Mouse (Mus musculus) testis, adult 2 months (tissue): ENCODE measurements at regions not wholly inside any gene's neighbourhood (a gene's known extent, or its start where the extent isn't known, plus 50 kb on each side); places are given as distances from the start of the nearest gene placed in this dataset.

Experiments
- H3K27ac ChIP-seq: fragments of 200-500 bp; 2 replicates; pipeline ENCODE4 v1.5.1; 2012; ENCODE audit warnings: low read depth, low read length; ENCODE audit not compliant: control insufficient read depth, insufficient read depth
- H3K27me3 ChIP-seq: fragments of 200-500 bp; 2 replicates; pipeline ENCODE4 v1.6.1; 2012; ENCODE audit warnings: mild to moderate bottlenecking, low read length, moderate library complexity; ENCODE audit not compliant: control insufficient read depth, insufficient read depth
- H3K36me3 ChIP-seq: fragments of 200-500 bp; 2 replicates; pipeline ENCODE4 v1.6.1; 2012; ENCODE audit warnings: mild to moderate bottlenecking, low read length; ENCODE audit not compliant: control insufficient read depth, insufficient read depth
- H3K4me1 ChIP-seq: fragments of 200-500 bp; 2 replicates; pipeline ENCODE4 v1.6.1; 2012; ENCODE audit warnings: low read length; ENCODE audit not compliant: control insufficient read depth, insufficient read depth
- H3K4me3 ChIP-seq: fragments of 200-500 bp; 2 replicates; pipeline ENCODE4 v1.5.1; 2012; ENCODE audit warnings: low read depth, mild to moderate bottlenecking, low read length, moderate library complexity, mixed read lengths; ENCODE audit not compliant: control insufficient read depth
- CTCF ChIP-seq: fragments of 200-500 bp; IDR thresholded peaks from 2 replicates; pipeline ENCODE4 v1.5.1; 2012; ENCODE audit warnings: low read depth, mild to moderate bottlenecking, inconsistent platforms, low read length, moderate library complexity; ENCODE audit not compliant: control insufficient read depth, insufficient read depth, insufficient replicate concordance
- POLR2A ChIP-seq: fragments of 200-500 bp; IDR thresholded peaks from 2 replicates; pipeline ENCODE4 v1.6.1; 2012; ENCODE audit warnings: low read depth, mild to moderate bottlenecking, inconsistent platforms, low read length, moderate library complexity; ENCODE audit not compliant: control insufficient read depth

- H3K27me3 ChIP-seq = no peaks in the 10 kb centered on the region
- H3K27ac ChIP-seq = no peak overlapping the region
- no peaks in the 10 kb centered on the region for H3K36me3 ChIP-seq
- H3K4me1 ChIP-seq = no peaks in the 10 kb centered on the region
- H3K4me3 ChIP-seq = no peak overlapping the region
- TF ChIP-seq POLR2A = no peak
- no peak for TF ChIP-seq CTCF
These were observed 412.0 kb upstream of the Pitx2 start for GRCm38 (mm10) chr3:128787686-128788085.

GRCm38 (mm10) chr3:128795931-128796330 lies 403.7 kb upstream of the Pitx2 start:
- Histone ChIP-seq H3K36me3 (no peaks in the 10 kb centered on the region), H3K4me1 (no peaks in the 10 kb centered on the region), H3K27me3 (no peaks in the 10 kb centered on the region), H3K4me3 (no peak overlapping the region), H3K27ac (no peak overlapping the region)
- TF ChIP-seq CTCF = no peak

GRCm38 (mm10) chr3:128797829-128798228 lies 401.8 kb upstream of the Pitx2 start:
- H3K4me1 ChIP-seq = no peaks in the 10 kb centered on the region
- H3K36me3 ChIP-seq = no peaks in the 10 kb centered on the region
- no peak overlapping the region for H3K27ac ChIP-seq
- no peak overlapping the region for H3K4me3 ChIP-seq
- TF ChIP-seq CTCF (no peak), POLR2A (no peak)
- no peaks in the 10 kb centered on the region for H3K27me3 ChIP-seq

- no peaks in the 10 kb centered on the region for H3K36me3 ChIP-seq
- no peak for TF ChIP-seq CTCF
- TF ChIP-seq POLR2A = no peak
- H3K27ac ChIP-seq = no peak overlapping the region
These were observed 370.1 kb upstream of the Pitx2 start for GRCm38 (mm10) chr3:128829371-128830160.

GRCm38 (mm10) chr3:128850327-128850977 lies 349.2 kb upstream of the Pitx2 start:
- Histone ChIP-seq H3K4me1 (no peaks in the 10 kb centered on the region), H3K27ac (no peak overlapping the region), H3K36me3 (no peaks in the 10 kb centered on the region), H3K4me3 (no peak overlapping the region), H3K27me3 (no peaks in the 10 kb centered on the region)
- TF ChIP-seq POLR2A (no peak), CTCF (no peak)

More at GRCm38 (mm10) chr3:128829371-128830160, 370.1 kb upstream of the Pitx2 start:
- Histone ChIP-seq H3K4me1 (no peaks in the 10 kb centered on the region), H3K4me3 (no peak overlapping the region), H3K27me3 (no peaks in the 10 kb centered on the region)

GRCm38 (mm10) chr3:128856515-128856914 lies 343.2 kb upstream of the Pitx2 start:
- no peak for TF ChIP-seq CTCF
- no peak for TF ChIP-seq POLR2A
- H3K27ac ChIP-seq = no peak overlapping the region
- no peaks in the 10 kb centered on the region for H3K27me3 ChIP-seq
- H3K4me3 ChIP-seq = no peak overlapping the region
- H3K4me1 ChIP-seq = no peaks in the 10 kb centered on the region
- H3K36me3 ChIP-seq = no peaks in the 10 kb centered on the region

- H3K4me3 ChIP-seq = no peak overlapping the region
- H3K36me3 ChIP-seq = no peaks in the 10 kb centered on the region
- TF ChIP-seq POLR2A = no peak
- no peak for TF ChIP-seq CTCF
- no peak overlapping the region for H3K27ac ChIP-seq
- H3K27me3 ChIP-seq = no peaks in the 10 kb centered on the region
- no peaks in the 10 kb centered on the region for H3K4me1 ChIP-seq
These were observed 317.8 kb upstream of the Pitx2 start for GRCm38 (mm10) chr3:128881685-128882444.
